Mouse (Mus musculus): ENCODE data around the gene Nsun6. TPM values are rescaled to one million over a fixed set of nuclear protein-coding genes. Genes with fewer than 3 reads are reported as not detected.

Gene Nsun6
- polyA plus RNA-seq, 1 experiment from 2014 or later = 16.9 TPM

DNA sequence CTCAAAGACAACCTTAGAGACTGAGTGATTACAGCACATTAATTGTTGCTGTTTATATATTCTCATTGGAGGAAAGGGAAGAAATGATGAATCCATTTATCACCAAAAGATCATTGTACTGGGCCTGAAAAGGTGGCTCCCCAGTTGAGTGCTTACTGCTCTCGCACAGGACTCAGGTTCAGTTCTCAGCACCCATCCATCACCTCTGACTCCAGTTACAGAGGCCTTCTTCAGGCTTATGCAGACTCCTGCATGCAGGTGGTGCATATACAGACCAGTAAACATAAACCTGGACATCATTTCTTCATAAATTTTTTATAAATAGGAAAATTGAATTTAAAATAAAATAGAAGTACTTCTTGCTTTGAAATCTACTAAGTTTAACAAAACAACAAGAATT lies 46.8 kb downstream of the Nsun6 start:
- Histone ChIP-seq H3K9me3 (replicated peaks; ENCODE audit: control insufficient read depth, low read length, poor library complexity, severe bottlenecking) (peaks cover 2% of the 10 kb centered on the region; the same call in 1 of the 2 replicates), H3K9ac (ENCODE audit: low read depth, low read length) (no peak overlapping the region), H3K36me3 (ENCODE audit: control insufficient read depth, insufficient read depth, low read length) (peaks cover 15% of the 10 kb centered on the region), H3K27me3 (ENCODE audit: control insufficient read depth, insufficient read depth, low read depth, low read length) (no peaks in the 10 kb centered on the region), H3K4me3 (ENCODE audit: low read depth, low read length) (no peak overlapping the region), H3K27ac (ENCODE audit: low read length) (no peak overlapping the region), H3K4me2 (ENCODE audit: low read length) (no peak overlapping the region), H3K4me1 (ENCODE audit: control insufficient read depth, insufficient read depth, low read length) (no peaks in the 10 kb centered on the region)
- ATAC-seq = no peak
- 91% methylated on average over 1 of the region's 1 CpGs for WGBS

DNA sequence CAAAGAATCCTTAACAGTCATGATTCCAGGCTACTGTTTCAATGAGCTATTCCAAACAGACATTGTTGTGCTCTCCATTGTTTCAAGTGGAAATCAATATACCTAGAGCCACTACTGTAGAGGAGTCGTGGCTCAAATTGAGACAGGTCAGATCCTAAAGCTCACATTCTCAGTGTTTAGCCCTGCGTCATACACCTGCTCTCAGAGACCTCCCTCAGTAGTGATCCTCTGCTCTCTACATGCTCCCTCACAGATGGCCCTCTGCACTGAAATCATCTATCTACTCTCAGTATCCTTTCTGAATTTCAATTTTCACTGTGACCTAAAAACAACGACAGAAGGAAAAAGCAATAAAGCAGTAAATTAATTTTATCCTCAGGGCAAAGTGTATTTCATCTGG lies 47.3 kb downstream of the Nsun6 start:
- 79% methylated on average over 3 of the region's 3 CpGs for WGBS
- no peaks in the 10 kb centered on the region for H3K27me3 ChIP-seq (ENCODE audit: control insufficient read depth, insufficient read depth, low read depth, low read length)

DNA sequence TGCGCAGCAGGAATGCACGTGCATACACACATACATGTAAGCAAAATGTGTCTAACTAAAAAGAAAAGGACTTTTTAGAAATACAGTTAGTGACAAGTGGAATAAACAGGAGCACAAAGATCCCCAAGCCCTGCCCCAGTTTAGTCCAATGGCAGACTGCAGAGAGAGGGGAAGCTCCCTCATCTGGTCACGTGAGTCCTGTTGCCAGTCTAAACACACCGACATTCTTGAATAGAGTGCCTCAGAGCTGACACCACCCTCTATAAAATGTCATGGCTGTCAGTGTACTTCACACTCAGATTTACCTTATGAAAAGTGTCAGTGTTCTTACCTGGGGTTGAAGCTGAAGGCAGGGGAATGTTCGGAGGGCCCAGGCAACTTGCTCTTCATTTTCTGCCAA lies 57.0 kb downstream of the Nsun6 start:
- no peak for ATAC-seq
- Histone ChIP-seq H3K36me3 (ENCODE audit: control insufficient read depth, insufficient read depth, low read length) (peaks cover 5% of the 10 kb centered on the region; the same call in 1 of the 2 replicates), H3K9me3 (replicated peaks; ENCODE audit: control insufficient read depth, low read length, poor library complexity, severe bottlenecking) (no peaks in the 10 kb centered on the region), H3K4me1 (ENCODE audit: control insufficient read depth, insufficient read depth, low read length) (no peaks in the 10 kb centered on the region), H3K27me3 (ENCODE audit: control insufficient read depth, insufficient read depth, low read depth, low read length) (no peaks in the 10 kb centered on the region), H3K4me2 (ENCODE audit: low read length) (no peak overlapping the region), H3K27ac (ENCODE audit: low read length) (no peak overlapping the region), H3K9ac (ENCODE audit: low read depth, low read length) (no peak overlapping the region), H3K4me3 (ENCODE audit: low read depth, low read length) (no peak overlapping the region)
- 87% methylated on average over 5 of the region's 5 CpGs for WGBS

More for the DNA sequence above, 47.3 kb downstream of the Nsun6 start:
- Histone ChIP-seq H3K9ac (ENCODE audit: low read depth, low read length) (no peak overlapping the region), H3K4me3 (ENCODE audit: low read depth, low read length) (no peak overlapping the region), H3K4me2 (ENCODE audit: low read length) (no peak overlapping the region), H3K4me1 (ENCODE audit: control insufficient read depth, insufficient read depth, low read length) (no peaks in the 10 kb centered on the region), H3K9me3 (replicated peaks; ENCODE audit: control insufficient read depth, low read length, poor library complexity, severe bottlenecking) (peaks cover 2% of the 10 kb centered on the region; the same call in 1 of the 2 replicates), H3K27ac (ENCODE audit: low read length) (no peak overlapping the region), H3K36me3 (ENCODE audit: control insufficient read depth, insufficient read depth, low read length) (peaks cover 15% of the 10 kb centered on the region)
- no peak; the same call in 1 of the 2 replicates for ATAC-seq

DNA sequence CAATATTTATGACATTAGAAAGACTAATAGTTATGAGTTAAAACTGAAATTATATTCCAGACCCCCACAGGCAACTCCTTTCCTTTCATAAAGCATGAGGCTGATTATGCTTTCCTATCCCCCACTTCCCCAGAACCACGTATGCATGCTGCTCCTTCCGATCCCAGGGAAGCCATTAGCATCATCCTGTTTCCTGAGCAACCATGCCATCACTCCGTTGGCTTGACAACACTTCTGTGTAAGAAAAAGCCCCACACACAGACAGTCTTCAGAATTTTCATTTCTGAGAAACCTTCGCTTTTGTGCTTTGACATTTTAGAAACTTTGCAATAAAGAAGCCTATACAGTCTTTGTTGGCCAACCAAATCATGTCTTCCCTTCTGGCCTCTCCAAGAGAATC lies 58.8 kb downstream of the Nsun6 start:
- Histone ChIP-seq H3K9me3 (replicated peaks; ENCODE audit: control insufficient read depth, low read length, poor library complexity, severe bottlenecking) (no peaks in the 10 kb centered on the region), H3K27ac (ENCODE audit: low read length) (no peak overlapping the region), H3K4me1 (ENCODE audit: control insufficient read depth, insufficient read depth, low read length) (no peaks in the 10 kb centered on the region), H3K36me3 (ENCODE audit: control insufficient read depth, insufficient read depth, low read length) (peaks cover 9% of the 10 kb centered on the region; the same call in 1 of the 2 replicates), H3K27me3 (ENCODE audit: control insufficient read depth, insufficient read depth, low read depth, low read length) (no peaks in the 10 kb centered on the region), H3K4me3 (ENCODE audit: low read depth, low read length) (no peak overlapping the region), H3K4me2 (ENCODE audit: low read length) (no peak overlapping the region), H3K9ac (ENCODE audit: low read depth, low read length) (no peak overlapping the region)
- 70% methylated on average over 4 of the region's 4 CpGs for WGBS
- no peak for ATAC-seq

DNA sequence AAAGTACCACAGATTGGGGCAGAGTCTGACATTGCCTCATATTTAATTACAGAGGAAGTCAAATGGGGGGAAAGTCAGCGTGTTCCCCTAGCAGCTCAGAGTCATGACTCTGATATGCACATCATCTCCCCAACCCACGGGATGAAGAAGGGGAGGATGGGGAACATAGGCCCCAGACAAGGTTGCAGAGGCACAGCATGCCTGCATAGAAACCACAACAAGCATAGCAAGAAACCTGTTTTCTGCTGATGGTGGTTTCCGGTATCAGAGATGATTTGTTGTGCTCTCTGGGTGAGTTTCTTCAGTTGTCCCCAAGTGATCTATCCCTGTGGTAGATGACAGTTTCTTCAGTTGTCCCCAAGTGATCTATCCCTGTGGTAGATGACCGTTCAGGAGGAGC lies 62.3 kb downstream of the Nsun6 start:
- Histone ChIP-seq H3K27me3 (ENCODE audit: control insufficient read depth, insufficient read depth, low read depth, low read length) (no peaks in the 10 kb centered on the region), H3K9me3 (replicated peaks; ENCODE audit: control insufficient read depth, low read length, poor library complexity, severe bottlenecking) (no peaks in the 10 kb centered on the region), H3K27ac (ENCODE audit: low read length) (no peak overlapping the region), H3K4me3 (ENCODE audit: low read depth, low read length) (no peak overlapping the region), H3K4me2 (ENCODE audit: low read length) (no peak overlapping the region), H3K36me3 (ENCODE audit: control insufficient read depth, insufficient read depth, low read length) (0 out of 2 replicates have a peak, but pooled peaks cover 4% of the 10 kb centered on the region), H3K4me1 (ENCODE audit: control insufficient read depth, insufficient read depth, low read length) (no peaks in the 10 kb centered on the region), H3K9ac (ENCODE audit: low read depth, low read length) (no peak overlapping the region)
- no peak for ATAC-seq
- WGBS = 91% methylated on average over 4 of the region's 4 CpGs

DNA sequence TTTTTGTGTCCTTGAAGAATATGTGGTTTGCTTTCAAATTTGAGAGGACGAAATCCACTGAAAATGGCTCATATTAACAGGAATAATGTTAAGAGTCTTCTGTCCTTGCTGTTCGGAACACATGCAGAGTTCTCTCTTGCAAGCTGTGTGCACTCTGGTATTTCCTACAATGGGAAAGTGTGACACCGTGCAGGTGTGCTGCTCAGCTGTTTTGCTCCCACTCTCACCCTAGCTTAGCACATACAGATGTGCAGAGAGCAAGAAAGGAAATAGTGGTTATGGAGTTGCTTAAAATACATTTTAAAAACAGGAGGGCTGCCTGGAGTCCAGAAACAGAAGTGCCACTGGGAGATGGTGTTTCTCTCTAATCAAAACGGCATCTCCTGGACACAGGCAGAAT lies 65.5 kb downstream of the Nsun6 start:
- H3K4me2 ChIP-seq (ENCODE audit: low read length) = no peak overlapping the region
- no peak overlapping the region for H3K4me3 ChIP-seq (ENCODE audit: low read depth, low read length)
- no peaks in the 10 kb centered on the region for H3K4me1 ChIP-seq (ENCODE audit: control insufficient read depth, insufficient read depth, low read length)
- no peaks in the 10 kb centered on the region for H3K27me3 ChIP-seq (ENCODE audit: control insufficient read depth, insufficient read depth, low read depth, low read length)
- peaks cover 14% of the 10 kb centered on the region for H3K36me3 ChIP-seq (ENCODE audit: control insufficient read depth, insufficient read depth, low read length)
- H3K9me3 ChIP-seq (replicated peaks; ENCODE audit: control insufficient read depth, low read length, poor library complexity, severe bottlenecking) = no peaks in the 10 kb centered on the region
- 88% methylated on average over 4 of the region's 4 CpGs for WGBS
- no peak overlapping the region for H3K27ac ChIP-seq (ENCODE audit: low read length)
- H3K9ac ChIP-seq (ENCODE audit: low read depth, low read length) = no peak overlapping the region
- no peak for ATAC-seq

DNA sequence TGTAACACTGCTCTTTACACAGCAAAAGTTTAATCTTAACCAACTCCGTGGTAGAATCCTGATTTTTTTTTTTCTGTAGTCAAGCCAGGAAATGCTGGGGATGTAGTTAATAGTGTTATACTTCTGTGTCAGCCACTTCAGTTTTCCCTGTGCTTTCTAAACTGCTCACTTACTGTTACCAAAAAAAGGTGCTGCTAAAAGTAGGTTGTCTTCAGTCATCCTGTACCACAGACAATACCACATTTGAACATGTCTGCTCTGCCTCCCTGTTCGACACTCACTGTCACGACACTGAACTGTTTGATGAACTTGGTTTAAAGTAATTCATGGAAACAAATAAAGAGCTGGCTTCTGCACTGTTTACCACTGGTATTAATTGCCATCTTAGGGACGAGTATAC lies 66.4 kb downstream of the Nsun6 start:
- Histone ChIP-seq H3K4me3 (ENCODE audit: low read depth, low read length) (no peak overlapping the region), H3K9ac (ENCODE audit: low read depth, low read length) (no peak overlapping the region), H3K27ac (ENCODE audit: low read length) (no peak overlapping the region), H3K4me2 (ENCODE audit: low read length) (no peak overlapping the region), H3K9me3 (replicated peaks; ENCODE audit: control insufficient read depth, low read length, poor library complexity, severe bottlenecking) (no peaks in the 10 kb centered on the region), H3K4me1 (ENCODE audit: control insufficient read depth, insufficient read depth, low read length) (no peaks in the 10 kb centered on the region), H3K27me3 (ENCODE audit: control insufficient read depth, insufficient read depth, low read depth, low read length) (no peaks in the 10 kb centered on the region), H3K36me3 (ENCODE audit: control insufficient read depth, insufficient read depth, low read length) (peaks cover 18% of the 10 kb centered on the region)
- 87% methylated on average over 4 of the region's 4 CpGs for WGBS
- no peak for ATAC-seq

DNA sequence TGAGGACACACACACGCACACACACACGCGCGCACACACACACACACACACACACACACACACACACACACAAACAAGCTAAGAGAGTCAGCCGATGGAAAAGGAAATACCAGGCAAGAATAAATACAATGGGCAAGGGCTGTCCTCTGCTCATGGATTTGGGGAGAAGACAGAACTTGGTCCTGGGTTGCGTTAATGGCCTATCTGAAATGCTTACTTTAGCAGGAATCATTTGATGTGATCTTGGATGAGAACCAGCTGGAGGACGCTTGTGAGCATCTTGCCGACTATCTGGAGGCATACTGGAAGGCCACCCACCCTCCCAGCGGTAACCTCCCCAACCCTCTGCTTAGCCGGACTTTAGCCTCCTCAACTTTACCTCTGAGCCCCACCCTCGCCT lies 70.8 kb downstream of the Nsun6 start:
- Histone ChIP-seq H3K9ac (ENCODE audit: low read depth, low read length) (no peak overlapping the region), H3K4me1 (ENCODE audit: control insufficient read depth, insufficient read depth, low read length) (no peaks in the 10 kb centered on the region), H3K4me3 (ENCODE audit: low read depth, low read length) (no peak overlapping the region), H3K36me3 (ENCODE audit: control insufficient read depth, insufficient read depth, low read length) (peaks cover 19% of the 10 kb centered on the region), H3K9me3 (replicated peaks; ENCODE audit: control insufficient read depth, low read length, poor library complexity, severe bottlenecking) (no peaks in the 10 kb centered on the region), H3K27me3 (ENCODE audit: control insufficient read depth, insufficient read depth, low read depth, low read length) (no peaks in the 10 kb centered on the region), H3K27ac (ENCODE audit: low read length) (no peak overlapping the region), H3K4me2 (ENCODE audit: low read length) (no peak overlapping the region)
- no peak for ATAC-seq
- 94% methylated on average over 11 of the region's 11 CpGs for WGBS

DNA sequence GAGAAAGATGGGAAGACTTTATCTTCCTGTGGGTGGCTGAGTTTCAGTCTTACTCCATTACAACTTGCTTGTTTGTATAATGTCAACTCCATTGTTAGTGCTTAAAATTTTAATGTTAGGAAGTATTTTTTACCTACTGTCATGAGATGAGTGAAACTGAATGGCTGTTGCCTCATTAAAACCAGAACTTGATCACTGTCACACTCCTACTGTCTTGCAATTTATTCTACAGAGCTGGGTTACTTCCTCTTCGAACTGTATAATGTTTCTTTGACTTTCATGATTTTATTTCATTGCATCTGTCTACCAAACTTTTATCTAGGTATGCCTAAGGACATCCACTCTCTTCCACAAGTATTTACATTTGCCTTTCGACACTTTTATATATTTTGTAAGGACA lies 93.4 kb downstream of the Nsun6 start:
- 90% methylated on average over 2 of the region's 2 CpGs for WGBS
- no peak overlapping the region for H3K27ac ChIP-seq (ENCODE audit: low read length)

More for the DNA sequence above, 93.4 kb downstream of the Nsun6 start:
- Histone ChIP-seq H3K27me3 (ENCODE audit: control insufficient read depth, insufficient read depth, low read depth, low read length) (no peaks in the 10 kb centered on the region), H3K4me3 (ENCODE audit: low read depth, low read length) (no peak overlapping the region), H3K9me3 (replicated peaks; ENCODE audit: control insufficient read depth, low read length, poor library complexity, severe bottlenecking) (no peaks in the 10 kb centered on the region), H3K9ac (ENCODE audit: low read depth, low read length) (no peak overlapping the region), H3K36me3 (ENCODE audit: control insufficient read depth, insufficient read depth, low read length) (no peaks in the 10 kb centered on the region), H3K4me2 (ENCODE audit: low read length) (no peak overlapping the region), H3K4me1 (ENCODE audit: control insufficient read depth, insufficient read depth, low read length) (no peaks in the 10 kb centered on the region)
- ATAC-seq = no peak

Measured in midbrain, embryonic 16.5 days (tissue).